Mouse (Mus musculus): Measurements from ENCODE around the gene Fam172a. TPM values are rescaled to one million over a fixed set of nuclear protein-coding genes. Genes with fewer than 3 reads are reported as not detected.

Gene Fam172a
- polyA plus RNA-seq, 1 experiment from 2014 or later: 19.3 TPM

GRCm38 (mm10) chr13:78110648-78111047 is 408.8 kb downstream of the Fam172a start:
- 74% methylated on average over 4 of the region's 4 CpGs for WGBS
- H3K36me3 ChIP-seq: no peaks in the 10 kb centered on the region

GRCm38 (mm10) chr13:78113978-78114377 is 412.1 kb downstream of the Fam172a start:
- 87% methylated on average over 4 of the region's 4 CpGs for WGBS
- no peaks in the 10 kb centered on the region for H3K4me1 ChIP-seq
- no peaks in the 10 kb centered on the region for H3K9me3 ChIP-seq
- no peaks in the 10 kb centered on the region for H3K27me3 ChIP-seq (replicated peaks)
- H3K27ac ChIP-seq (replicated peaks): no peak overlapping the region
- ATAC-seq (ENCODE audit: extremely low read depth, insufficient number of reproducible peaks, low FRiP score, low TSS enrichment): no peak
- no peak overlapping the region for H3K4me3 ChIP-seq
- H3K4me2 ChIP-seq: no peak overlapping the region
- H3K9ac ChIP-seq: no peak overlapping the region
- no peaks in the 10 kb centered on the region for H3K36me3 ChIP-seq

More at GRCm38 (mm10) chr13:78110648-78111047, 408.8 kb downstream of the Fam172a start:
- no peak overlapping the region for H3K4me2 ChIP-seq
- no peak overlapping the region for H3K9ac ChIP-seq
- no peak for ATAC-seq (ENCODE audit: extremely low read depth, insufficient number of reproducible peaks, low FRiP score, low TSS enrichment)
- no peak overlapping the region for H3K4me3 ChIP-seq
- no peaks in the 10 kb centered on the region for H3K27me3 ChIP-seq (replicated peaks)
- no peak overlapping the region for H3K27ac ChIP-seq (replicated peaks)
- no peaks in the 10 kb centered on the region for H3K4me1 ChIP-seq
- H3K9me3 ChIP-seq: no peaks in the 10 kb centered on the region

GRCm38 (mm10) chr13:78118715-78119114 is 416.9 kb downstream of the Fam172a start:
- 76% methylated on average over 1 of the region's 1 CpGs for WGBS

GRCm38 (mm10) chr13:78121991-78122390 is 420.2 kb downstream of the Fam172a start:
- Histone ChIP-seq H3K27me3 (replicated peaks) (no peaks in the 10 kb centered on the region), H3K27ac (replicated peaks) (no peak overlapping the region), H3K9ac (no peak overlapping the region), H3K36me3 (no peaks in the 10 kb centered on the region), H3K4me2 (no peak overlapping the region), H3K4me1 (no peaks in the 10 kb centered on the region), H3K4me3 (no peak overlapping the region), H3K9me3 (no peaks in the 10 kb centered on the region)
- no peak for ATAC-seq (ENCODE audit: extremely low read depth, insufficient number of reproducible peaks, low FRiP score, low TSS enrichment)
- 87% methylated on average over 7 of the region's 7 CpGs for WGBS

More at GRCm38 (mm10) chr13:78118715-78119114, 416.9 kb downstream of the Fam172a start:
- no peaks in the 10 kb centered on the region for H3K9me3 ChIP-seq
- no peaks in the 10 kb centered on the region for H3K36me3 ChIP-seq
- no peak overlapping the region for H3K27ac ChIP-seq (replicated peaks)
- H3K4me1 ChIP-seq: no peaks in the 10 kb centered on the region
- no peak for ATAC-seq (ENCODE audit: extremely low read depth, insufficient number of reproducible peaks, low FRiP score, low TSS enrichment)
- H3K4me2 ChIP-seq: no peak overlapping the region
- no peak overlapping the region for H3K9ac ChIP-seq
- H3K27me3 ChIP-seq (replicated peaks): no peaks in the 10 kb centered on the region
- H3K4me3 ChIP-seq: no peak overlapping the region

- H3K36me3 ChIP-seq: no peaks in the 10 kb centered on the region
- H3K4me3 ChIP-seq: no peak overlapping the region
- H3K4me1 ChIP-seq: no peaks in the 10 kb centered on the region
- H3K27me3 ChIP-seq (replicated peaks): no peaks in the 10 kb centered on the region
- WGBS: 76% methylated on average over 4 of the region's 4 CpGs
- no peaks in the 10 kb centered on the region for H3K9me3 ChIP-seq
- H3K4me2 ChIP-seq: no peak overlapping the region
- no peak overlapping the region for H3K27ac ChIP-seq (replicated peaks)
- ATAC-seq (ENCODE audit: extremely low read depth, insufficient number of reproducible peaks, low FRiP score, low TSS enrichment): no peak
- H3K9ac ChIP-seq: no peak overlapping the region
Observed at GRCm38 (mm10) chr13:78123911-78124426, 422.1 kb downstream of the Fam172a start.

- Histone ChIP-seq H3K9me3 (no peaks in the 10 kb centered on the region), H3K4me1 (no peaks in the 10 kb centered on the region), H3K4me2 (no peak overlapping the region), H3K9ac (no peak overlapping the region), H3K27me3 (replicated peaks) (peaks cover 5% of the 10 kb centered on the region; the same call in 1 of the 2 replicates), H3K27ac (replicated peaks) (no peak overlapping the region), H3K36me3 (no peaks in the 10 kb centered on the region), H3K4me3 (no peak overlapping the region)
- 76% methylated on average over 5 of the region's 5 CpGs for WGBS
- ATAC-seq (ENCODE audit: extremely low read depth, insufficient number of reproducible peaks, low FRiP score, low TSS enrichment): no peak
Observed at GRCm38 (mm10) chr13:78157465-78157864, 455.6 kb downstream of the Fam172a start.

GRCm38 (mm10) chr13:78162149-78162548 is 460.3 kb downstream of the Fam172a start:
- no peak overlapping the region for H3K4me3 ChIP-seq
- H3K36me3 ChIP-seq: no peaks in the 10 kb centered on the region
- peaks cover 31% of the 10 kb centered on the region for H3K27me3 ChIP-seq (replicated peaks)
- no peak overlapping the region for H3K9ac ChIP-seq
- 0 out of 2 replicates have a peak, but pooled peaks cover 6% of the 10 kb centered on the region for H3K4me1 ChIP-seq
- no peak for ATAC-seq (ENCODE audit: extremely low read depth, insufficient number of reproducible peaks, low FRiP score, low TSS enrichment)
- no peak overlapping the region for H3K27ac ChIP-seq (replicated peaks)
- 58% methylated on average over 2 of the region's 2 CpGs for WGBS
- H3K9me3 ChIP-seq: no peaks in the 10 kb centered on the region
- H3K4me2 ChIP-seq: no peak overlapping the region

GRCm38 (mm10) chr13:78163087-78163958 is 461.5 kb downstream of the Fam172a start:
- H3K4me3 ChIP-seq: peak overlapping the region; percentile 61
- peak overlapping the region; percentile 67 for H3K27ac ChIP-seq (replicated peaks)
- ATAC-seq (ENCODE audit: extremely low read depth, insufficient number of reproducible peaks, low FRiP score, low TSS enrichment): peak; percentile 53
- peak overlapping the region; percentile 83 for H3K9ac ChIP-seq
- no peaks in the 10 kb centered on the region for H3K9me3 ChIP-seq
- no peaks in the 10 kb centered on the region for H3K36me3 ChIP-seq
- WGBS: under 1% methylated on average over 85 of the region's 86 CpGs
- H3K4me2 ChIP-seq: peak overlapping the region; percentile 77
- 0 out of 2 replicates have a peak, but pooled peaks cover 6% of the 10 kb centered on the region for H3K4me1 ChIP-seq
- peaks cover 42% of the 10 kb centered on the region for H3K27me3 ChIP-seq (replicated peaks)

- no peak for ATAC-seq (ENCODE audit: extremely low read depth, insufficient number of reproducible peaks, low FRiP score, low TSS enrichment)
Observed at GRCm38 (mm10) chr13:78164941-78165340, 463.1 kb downstream of the Fam172a start.

GRCm38 (mm10) chr13:78168166-78168565 is 466.3 kb downstream of the Fam172a start:
- Histone ChIP-seq H3K9me3 (no peaks in the 10 kb centered on the region), H3K27me3 (replicated peaks) (peaks cover 75% of the 10 kb centered on the region), H3K4me2 (no peak overlapping the region), H3K9ac (no peak overlapping the region), H3K4me3 (no peak overlapping the region), H3K27ac (replicated peaks) (no peak overlapping the region), H3K36me3 (no peaks in the 10 kb centered on the region), H3K4me1 (0 out of 2 replicates have a peak, but pooled peaks cover 6% of the 10 kb centered on the region)
- no peak for ATAC-seq (ENCODE audit: extremely low read depth, insufficient number of reproducible peaks, low FRiP score, low TSS enrichment)
- WGBS: 56% methylated on average over 4 of the region's 4 CpGs

More at GRCm38 (mm10) chr13:78164941-78165340, 463.1 kb downstream of the Fam172a start:
- Histone ChIP-seq H3K4me1 (0 out of 2 replicates have a peak, but pooled peaks cover 6% of the 10 kb centered on the region), H3K4me3 (no peak overlapping the region), H3K4me2 (no peak overlapping the region), H3K27ac (replicated peaks) (no peak overlapping the region), H3K9me3 (no peaks in the 10 kb centered on the region), H3K9ac (no peak overlapping the region), H3K27me3 (replicated peaks) (peaks cover 51% of the 10 kb centered on the region), H3K36me3 (no peaks in the 10 kb centered on the region)

GRCm38 (mm10) chr13:78171320-78171719 is 469.5 kb downstream of the Fam172a start:
- no peak for ATAC-seq (ENCODE audit: extremely low read depth, insufficient number of reproducible peaks, low FRiP score, low TSS enrichment)
- Histone ChIP-seq H3K4me1 (no peaks in the 10 kb centered on the region), H3K27ac (replicated peaks) (no peak overlapping the region), H3K27me3 (replicated peaks) (peaks cover 83% of the 10 kb centered on the region), H3K4me2 (peak overlapping the region; percentile 54), H3K9ac (no peak overlapping the region), H3K4me3 (peak overlapping the region; percentile 13; the same call in 1 of the 2 replicates), H3K9me3 (no peaks in the 10 kb centered on the region), H3K36me3 (no peaks in the 10 kb centered on the region)
- 2% methylated on average over 15 of the region's 15 CpGs for WGBS

Data from heart, embryonic 13.5 days (tissue).